Mouse (Mus musculus) limb, embryonic 10.5 days (tissue): ENCODE data around the gene Ttc19. TPM values are rescaled to one million over a fixed set of nuclear protein-coding genes. Genes with fewer than 3 reads are reported as not detected.

ENCODE experiments used
- DNase-seq: peaks from one replicate; pipeline ENCODE4 v3.0.0-alpha.2; 2017; ENCODE audit warnings: low spot score
- H3K27ac ChIP-seq: fragments of 300-500 bp; sonication (generic); 2 replicates; pipeline ENCODE4 v1.5.1; 2016; ENCODE audit warnings: mild to moderate bottlenecking
- H3K27me3 ChIP-seq: fragments of 300-500 bp; sonication (generic); 2 replicates; pipeline ENCODE4 v1.6.1; 2016; ENCODE audit warnings: low read depth, mild to moderate bottlenecking; ENCODE audit not compliant: poor library complexity, severe bottlenecking
- H3K36me3 ChIP-seq: fragments of 300-500 bp; sonication (generic); 2 replicates; pipeline ENCODE4 v1.6.1; 2016; ENCODE audit warnings: mild to moderate bottlenecking, moderate library complexity
- H3K4me1 ChIP-seq: fragments of 300-500 bp; sonication (generic); 2 replicates; pipeline ENCODE4 v1.6.1; 2016
- H3K4me3 ChIP-seq: fragments of 300-500 bp; sonication (generic); 2 replicates; pipeline ENCODE4 v1.5.1; 2016; ENCODE audit warnings: mild to moderate bottlenecking, moderate library complexity
- H3K9me3 ChIP-seq: fragments of 300-500 bp; sonication (generic); replicated peaks from 2 replicates; pipeline ENCODE4 v1.6.1; 2016; ENCODE audit warnings: mild to moderate bottlenecking
- WGBS: fragments of 180-500 bp; shearing (Covaris S2); methylation state at CpG from one replicate; pipeline ENCODE4 v1.1.7; 2016; 5-methylcytosine and 5-hydroxymethylcytosine counted together
- polyA plus RNA-seq: library from polyadenylated mRNA; unstranded; fragments of >200 nt; fragmentation: Nextera tagmentation; extraction: Ambion mirVana; gene quantifications from 2 replicates; pipeline ENCODE4 v1.2.1, GENCODE M21; 2016

Ttc19 gene
- 17.4 and 18.8 TPM in 2 replicates for polyA plus RNA-seq

GRCm38 (mm10) chr11:62280675-62281600, at the start of gene Ttc19, which contains the start of gene Zswim7:
Gene Ttc19 (plus strand): TSS chr11:62281473.
Gene Zswim7 (minus strand): TSS chr11:62281375.
- peak; percentile 98 for DNase-seq
- Histone ChIP-seq H3K27me3 (no peaks in the 10 kb centered on the region), H3K9me3 (no peaks in the 10 kb centered on the region), H3K4me3 (peak within 1 kb of the TSS; percentile 97), H3K36me3 (peaks cover 26% of the 10 kb centered on the region), H3K27ac (peak within 1 kb of the TSS; percentile 91), H3K4me1 (peaks cover 13% of the 10 kb centered on the region; the same call in 1 of the 2 replicates)
- WGBS = under 1% methylated on average over 68 of the region's 68 CpGs

GRCm38 (mm10) chr11:62240631-62241261, 40.5 kb upstream of the Ttc19 start:
- H3K36me3 ChIP-seq = no peaks in the 10 kb centered on the region

GRCm38 (mm10) chr11:62243871-62244270, 37.4 kb upstream of the Ttc19 start:
- DNase-seq = no peak
- WGBS = 93% methylated on average over 8 of the region's 8 CpGs
- peaks cover 19% of the 10 kb centered on the region for H3K4me1 ChIP-seq
- no peaks in the 10 kb centered on the region for H3K36me3 ChIP-seq
- no peak overlapping the region for H3K27ac ChIP-seq
- H3K4me3 ChIP-seq = no peak overlapping the region
- H3K9me3 ChIP-seq = no peaks in the 10 kb centered on the region
- peaks cover 10% of the 10 kb centered on the region for H3K27me3 ChIP-seq

More at GRCm38 (mm10) chr11:62240631-62241261, 40.5 kb upstream of the Ttc19 start:
- no peak overlapping the region for H3K4me3 ChIP-seq
- no peak for DNase-seq
- WGBS = 78% methylated on average over 12 of the region's 12 CpGs
- peaks cover 11% of the 10 kb centered on the region; the same call in 1 of the 2 replicates for H3K4me1 ChIP-seq
- no peak overlapping the region for H3K27ac ChIP-seq
- H3K9me3 ChIP-seq = no peaks in the 10 kb centered on the region
- no peaks in the 10 kb centered on the region for H3K27me3 ChIP-seq

GRCm38 (mm10) chr11:62244471-62244870, 36.8 kb upstream of the Ttc19 start:
- 86% methylated on average over 4 of the region's 4 CpGs for WGBS

GRCm38 (mm10) chr11:62247759-62248400, 33.4 kb upstream of the Ttc19 start:
- H3K4me1 ChIP-seq = peaks cover 48% of the 10 kb centered on the region
- peak overlapping the region; percentile 85; the same call in 1 of the 2 replicates for H3K27ac ChIP-seq
- DNase-seq = no peak
- peaks cover 27% of the 10 kb centered on the region for H3K27me3 ChIP-seq
- WGBS = 42% methylated on average over 18 of the region's 18 CpGs
- no peaks in the 10 kb centered on the region for H3K36me3 ChIP-seq
- H3K4me3 ChIP-seq = peak overlapping the region; percentile 66
- no peaks in the 10 kb centered on the region for H3K9me3 ChIP-seq

More at GRCm38 (mm10) chr11:62244471-62244870, 36.8 kb upstream of the Ttc19 start:
- Histone ChIP-seq H3K36me3 (no peaks in the 10 kb centered on the region), H3K27me3 (peaks cover 11% of the 10 kb centered on the region), H3K9me3 (no peaks in the 10 kb centered on the region), H3K4me1 (peaks cover 25% of the 10 kb centered on the region), H3K4me3 (no peak overlapping the region), H3K27ac (no peak overlapping the region)
- no peak for DNase-seq

GRCm38 (mm10) chr11:62248401-62249244, 32.6 kb upstream of the Ttc19 start, which contains the start of gene Adora2b:
Gene Adora2b (plus strand): TSS chr11:62248984.
- WGBS = under 1% methylated on average over 69 of the region's 69 CpGs
- Histone ChIP-seq H3K9me3 (no peaks in the 10 kb centered on the region), H3K4me3 (peak within 1 kb of the TSS; percentile 66), H3K36me3 (no peaks in the 10 kb centered on the region), H3K27ac (peak within 1 kb of the TSS; percentile 85), H3K4me1 (peaks cover 52% of the 10 kb centered on the region), H3K27me3 (peaks cover 27% of the 10 kb centered on the region)
- DNase-seq = peak; percentile 93

- Histone ChIP-seq H3K4me1 (peaks cover 52% of the 10 kb centered on the region), H3K36me3 (no peaks in the 10 kb centered on the region), H3K4me3 (peak overlapping the region; percentile 66), H3K9me3 (no peaks in the 10 kb centered on the region), H3K27ac (peak overlapping the region; percentile 85), H3K27me3 (peaks cover 27% of the 10 kb centered on the region)
- peak; percentile 56 for DNase-seq
- WGBS = 2% methylated on average over 35 of the region's 35 CpGs
Measured at GRCm38 (mm10) chr11:62249266-62250037, 31.8 kb upstream of the Ttc19 start.

- H3K36me3 ChIP-seq = no peaks in the 10 kb centered on the region
- H3K27ac ChIP-seq = peak overlapping the region; percentile 85
- H3K9me3 ChIP-seq = no peaks in the 10 kb centered on the region
- peaks cover 52% of the 10 kb centered on the region for H3K4me1 ChIP-seq
- WGBS = 28% methylated on average over 11 of the region's 11 CpGs
- peak; percentile 68 for DNase-seq
- H3K4me3 ChIP-seq = peak overlapping the region; percentile 66
- H3K27me3 ChIP-seq = peaks cover 27% of the 10 kb centered on the region
Measured at GRCm38 (mm10) chr11:62251047-62251446, 30.2 kb upstream of the Ttc19 start.

GRCm38 (mm10) chr11:62253380-62253779, 27.9 kb upstream of the Ttc19 start:
- no peaks in the 10 kb centered on the region for H3K36me3 ChIP-seq
- H3K4me3 ChIP-seq = no peak overlapping the region
- no peaks in the 10 kb centered on the region for H3K9me3 ChIP-seq
- H3K27me3 ChIP-seq = peaks cover 17% of the 10 kb centered on the region
- no peak for DNase-seq
- 84% methylated on average over 5 of the region's 5 CpGs for WGBS
- peaks cover 65% of the 10 kb centered on the region for H3K4me1 ChIP-seq
- peak overlapping the region; percentile 36; the same call in 1 of the 2 replicates for H3K27ac ChIP-seq

GRCm38 (mm10) chr11:62259214-62259613, 22.1 kb upstream of the Ttc19 start:
- no peaks in the 10 kb centered on the region for H3K9me3 ChIP-seq
- WGBS = 49% methylated on average over 5 of the region's 5 CpGs
- H3K27ac ChIP-seq = peak overlapping the region; percentile 68
- no peaks in the 10 kb centered on the region for H3K36me3 ChIP-seq
- no peak for DNase-seq
- H3K27me3 ChIP-seq = no peaks in the 10 kb centered on the region
- H3K4me1 ChIP-seq = peaks cover 46% of the 10 kb centered on the region
- no peak overlapping the region for H3K4me3 ChIP-seq

- Histone ChIP-seq H3K27me3 (no peaks in the 10 kb centered on the region), H3K9me3 (no peaks in the 10 kb centered on the region), H3K27ac (no peak overlapping the region), H3K4me3 (no peak overlapping the region), H3K36me3 (peaks cover 17% of the 10 kb centered on the region), H3K4me1 (peaks cover 28% of the 10 kb centered on the region)
- 91% methylated on average over 7 of the region's 7 CpGs for WGBS
- no peak for DNase-seq
Measured at GRCm38 (mm10) chr11:62263599-62263998, 17.7 kb upstream of the Ttc19 start.
